Mouse (Mus musculus) E14TG2a.4 (cell line): ENCODE data around the gene Als2.

Source experiments
- CTCF ChIP-seq: conservative IDR thresholded peaks from 2 replicates; pipeline ENCODE4 v1.5.1; 2014; ENCODE audit warnings: low read length
- POU5F1 ChIP-seq: IDR thresholded peaks from 2 replicates; pipeline ENCODE4 v1.6.1; 2014; ENCODE audit warnings: low read length, borderline replicate concordance

GRCm38 (mm10) chr1:59202367-59202766 is 34.7 kb downstream of the Als2 start:
- TF ChIP-seq CTCF = no peak
- TF ChIP-seq POU5F1 = no peak
